Mouse (Mus musculus) CH12.LX (cell line): ENCODE data around the gene Abca1. TPM values are rescaled to one million over a fixed set of nuclear protein-coding genes. Genes with fewer than 3 reads are reported as not detected.

ENCODE experiments used
- DNase-seq: peaks from one replicate; pipeline ENCODE4 v3.0.0-alpha.2; 2013; ENCODE audit errors: extremely low read depth
- H3K27ac ChIP-seq: 2 replicates; pipeline ENCODE4 v1.5.1; 2012; ENCODE audit warnings: low read depth, mild to moderate bottlenecking, control low read depth, moderate library complexity; ENCODE audit not compliant: insufficient read depth
- H3K27me3 ChIP-seq: replicated peaks from 2 replicates; pipeline ENCODE3; 2012; ENCODE audit warnings: inconsistent platforms
- H3K36me3 ChIP-seq, 2 experiments: replicated peaks in 1 of 2; 2 replicates each; pipeline versions ENCODE3 to v1.6.1; 2012; ENCODE audit warnings: inconsistent platforms in 1 of 2, low read length in 1 of 2, mild to moderate bottlenecking in 1 of 2, mixed read lengths in 1 of 2, moderate library complexity in 1 of 2; ENCODE audit not compliant: control insufficient read depth in 1 of 2, insufficient read depth in 1 of 2
- H3K4me1 ChIP-seq, 2 experiments: 2 replicates each; pipeline ENCODE4 v1.6.1; 2012; ENCODE audit warnings: inconsistent platforms in 1 of 2, moderate library complexity in 1 of 2; ENCODE audit not compliant: insufficient read depth in 2 of 2, control insufficient read depth in 1 of 2
- H3K4me2 ChIP-seq: 2 replicates; pipeline ENCODE4 v1.6.1; 2012; ENCODE audit warnings: low read depth, mild to moderate bottlenecking, control low read depth; ENCODE audit not compliant: poor library complexity, insufficient read depth, severe bottlenecking
- H3K4me3 ChIP-seq, 3 experiments: fragments of 150-350 bp in 1 of 3; sonication (generic) in 1 of 3; replicated peaks in 1 of 3; 2 replicates each; pipeline versions ENCODE3 to v1.5.1; 2011 to 2012; ENCODE audit warnings: low read depth in 2 of 3, low read length in 2 of 3, mild to moderate bottlenecking in 2 of 3, moderate library complexity in 2 of 3, control low read depth in 1 of 3, improper control_type of control experiment in 1 of 3, inconsistent platforms in 1 of 3, mixed read lengths in 1 of 3; ENCODE audit not compliant: poor library complexity in 1 of 3
- H3K79me2 ChIP-seq: replicated peaks from 2 replicates; pipeline ENCODE4 v1.6.1; 2012; ENCODE audit warnings: mild to moderate bottlenecking, moderate library complexity; ENCODE audit not compliant: control insufficient read depth, poor library complexity, insufficient read depth, severe bottlenecking; ENCODE audit errors: extremely low read depth
- H3K9ac ChIP-seq: 2 replicates; pipeline ENCODE4 v1.6.1; 2012; ENCODE audit warnings: low read depth, mild to moderate bottlenecking, control low read depth, moderate library complexity; ENCODE audit not compliant: insufficient read depth
- H3K9me3 ChIP-seq: replicated peaks from 2 replicates; pipeline ENCODE3; 2012; ENCODE audit warnings: low read length, inconsistent platforms, mixed read lengths
- BHLHE40 ChIP-seq: IDR thresholded peaks from 2 replicates; pipeline ENCODE4 v1.6.1; 2011; ENCODE audit warnings: mild to moderate bottlenecking, low read depth, low read length, improper control_type of control experiment
- CHD1 ChIP-seq: IDR thresholded peaks from 2 replicates; pipeline ENCODE4 v1.6.1; 2012; ENCODE audit warnings: low read depth, low read length, improper control_type of control experiment, inconsistent platforms
- E2F4 ChIP-seq: IDR thresholded peaks from 2 replicates; pipeline ENCODE4 v1.6.1; 2011; ENCODE audit warnings: low read depth, low read length, improper control_type of control experiment; ENCODE audit not compliant: insufficient replicate concordance
- ELF1 ChIP-seq: IDR thresholded peaks from 2 replicates; pipeline ENCODE4 v1.6.1; 2014; ENCODE audit warnings: low read depth, mild to moderate bottlenecking, inconsistent platforms, low read length, improper control_type of control experiment
- EP300 ChIP-seq: IDR thresholded peaks from 2 replicates; pipeline ENCODE4 v1.6.1; 2011; ENCODE audit warnings: low read length, improper control_type of control experiment
- GABPA ChIP-seq: IDR thresholded peaks from 2 replicates; pipeline ENCODE4 v1.6.1; 2012; ENCODE audit warnings: low read depth, low read length, improper control_type of control experiment, inconsistent platforms; ENCODE audit not compliant: insufficient replicate concordance
- HCFC1 ChIP-seq: IDR thresholded peaks from 2 replicates; pipeline ENCODE4 v1.6.1; 2012; ENCODE audit warnings: low read depth, mild to moderate bottlenecking, inconsistent platforms, low read length, improper control_type of control experiment
- JUN ChIP-seq: IDR thresholded peaks from 2 replicates; pipeline ENCODE4 v1.6.1; 2011; ENCODE audit warnings: low read depth, mild to moderate bottlenecking, low read length, improper control_type of control experiment, moderate library complexity; ENCODE audit not compliant: insufficient read depth
- JUND ChIP-seq: conservative IDR thresholded peaks from 2 replicates; pipeline ENCODE4 v1.6.1; 2011; ENCODE audit warnings: low read depth, low read length, improper control_type of control experiment
- KAT2A ChIP-seq: IDR thresholded peaks from 2 replicates; pipeline ENCODE4 v1.6.1; 2012; ENCODE audit warnings: low read length, improper control_type of control experiment, inconsistent platforms; ENCODE audit not compliant: insufficient replicate concordance
- MAFK ChIP-seq: IDR thresholded peaks from 2 replicates; pipeline ENCODE4 v1.6.1; 2011; ENCODE audit warnings: low read length, improper control_type of control experiment; ENCODE audit not compliant: insufficient replicate concordance
- MYC ChIP-seq: IDR thresholded peaks from 2 replicates; pipeline ENCODE4 v1.6.1; 2011; ENCODE audit warnings: low read depth, mild to moderate bottlenecking, improper control_type of control experiment, low read length
- NELFE ChIP-seq: IDR thresholded peaks from 2 replicates; pipeline ENCODE4 v1.6.1; 2011; ENCODE audit warnings: low read depth, low read length, improper control_type of control experiment
- POLR2A ChIP-seq: IDR thresholded peaks from 2 replicates; pipeline ENCODE4 v1.6.1; 2011; ENCODE audit warnings: low read depth, mild to moderate bottlenecking, improper control_type of control experiment, low read length
- SIN3A ChIP-seq: IDR thresholded peaks from 2 replicates; pipeline ENCODE4 v1.6.1; 2012; ENCODE audit warnings: low read length, improper control_type of control experiment, inconsistent platforms
- TBP ChIP-seq: conservative IDR thresholded peaks from 2 replicates; pipeline ENCODE4 v1.6.1; 2011; ENCODE audit warnings: low read depth, low read length, improper control_type of control experiment
- UBTF ChIP-seq: IDR thresholded peaks from 2 replicates; pipeline ENCODE4 v1.6.1; 2012; ENCODE audit warnings: low read depth, mild to moderate bottlenecking, inconsistent platforms, low read length, improper control_type of control experiment, moderate library complexity
- ZC3H11A ChIP-seq: IDR thresholded peaks from 2 replicates; pipeline ENCODE4 v1.6.1; 2012; ENCODE audit warnings: low read depth, mild to moderate bottlenecking, inconsistent platforms, low read length, improper control_type of control experiment
- ZKSCAN1 ChIP-seq: IDR thresholded peaks from 2 replicates; pipeline ENCODE4 v1.6.1; 2012; ENCODE audit warnings: low read depth, inconsistent platforms, low read length, improper control_type of control experiment, borderline replicate concordance
- ZNF384 ChIP-seq: IDR thresholded peaks from 2 replicates; pipeline ENCODE4 v1.6.1; 2012; ENCODE audit warnings: low read depth, low read length, improper control_type of control experiment, inconsistent platforms
- dilution Hi-C: fragments of 300-500 bp; cut with MboI; formaldehyde crosslinking; loops from 2 replicates; pipeline ENCODE4 v1.14.3; 2020; ENCODE audit warnings: low sequenced_read_pairs; ENCODE audit not compliant: extremely low pct_unique_long_range_greater_than_20kb, extremely low pct_ligation_motif_present
- in situ Hi-C: fragments of 300-500 bp; cut with MboI; formaldehyde crosslinking; loops from 3 replicates; pipeline ENCODE4 v1.14.3; 2019; ENCODE audit warnings: low sequenced_read_pairs, low pct_ligation_motif_present, low pct_unique_long_range_greater_than_20kb, mixed read lengths
- polyA plus RNA-seq: library from polyadenylated mRNA; unstranded; fragments of >175 nt; gene quantifications from 2 replicates; pipeline ENCODE4 v1.2.1, GENCODE M21; 2012; ENCODE audit warnings: low read depth; ENCODE audit not compliant: insufficient read length
- total RNA-seq, 2 experiments: library from RNA; depleted of rRNA; stranded (reverse); fragments of 300-350 nt in 1 of 2; fragments of >200 nt in 1 of 2; gene quantifications; 2 replicates each; pipeline ENCODE4 v1.2.3; 2012 to 2014

Abca1 gene
- total and polyA plus RNA-seq, 3 experiments: 0.13 to 0.46 (median 0.35) TPM

- Histone ChIP-seq H3K36me3 (peaks cover 0 to 2% of the 10 kb centered on the region in 2 experiments), H3K9ac (no peak overlapping the region), H3K27me3 (no peaks in the 10 kb centered on the region), H3K4me3 (no peak overlapping the region), H3K4me2 (no peak overlapping the region), H3K79me2 (no peaks in the 10 kb centered on the region), H3K27ac (no peak overlapping the region), H3K9me3 (no peaks in the 10 kb centered on the region), H3K4me1 (peaks cover 5 to 12% of the 10 kb centered on the region in 2 experiments)
- in situ Hi-C loops (no loop called here), dilution Hi-C loops (no loop called here)
- DNase-seq: no peak
- TF ChIP-seq E2F4 (no peak), MYC (no peak), EP300 (no peak), POLR2A (no peak), JUND (no peak), ZKSCAN1 (no peak), ELF1 (no peak), CHD1 (no peak), ZC3H11A (no peak), HCFC1 (no peak), KAT2A (no peak), BHLHE40 (no peak)
Measured at GRCm38 (mm10) chr4:53134816-53135215, 24.9 kb downstream of the Abca1 start.

- no peaks in the 10 kb centered on the region for H3K9me3 ChIP-seq
- no peaks in the 10 kb centered on the region for H3K27me3 ChIP-seq
- H3K79me2 ChIP-seq: no peaks in the 10 kb centered on the region
- H3K4me2 ChIP-seq: no peak overlapping the region
- DNase-seq: no peak
- H3K36me3 ChIP-seq: peaks cover 0 to 2% of the 10 kb centered on the region in 2 experiments
- peaks cover 5 to 12% of the 10 kb centered on the region in 2 experiments for H3K4me1 ChIP-seq
- dilution Hi-C loops: no loop called here
- in situ Hi-C loops: no loop called here
- no peak overlapping the region for H3K4me3 ChIP-seq
- H3K9ac ChIP-seq: no peak overlapping the region
- no peak for TF ChIP-seq NELFE
- no peak overlapping the region for H3K27ac ChIP-seq
Measured at GRCm38 (mm10) chr4:53133995-53134394, 25.7 kb downstream of the Abca1 start.

GRCm38 (mm10) chr4:53131538-53131937, 28.2 kb downstream of the Abca1 start:
- no peak for DNase-seq
- Histone ChIP-seq H3K9ac (no peak overlapping the region), H3K27me3 (no peaks in the 10 kb centered on the region), H3K36me3 (peaks cover 0 to 4% of the 10 kb centered on the region in 2 experiments), H3K4me2 (no peak overlapping the region), H3K9me3 (peaks cover 4% of the 10 kb centered on the region), H3K79me2 (no peaks in the 10 kb centered on the region), H3K4me3 (no peak overlapping the region), H3K27ac (no peak overlapping the region), H3K4me1 (peaks cover 5 to 12% of the 10 kb centered on the region in 2 experiments)
- TF ChIP-seq TBP (no peak), UBTF (no peak), MAFK (no peak), SIN3A (no peak), ZNF384 (no peak), GABPA (no peak), JUN (no peak)
- dilution Hi-C loops: no loop called here
- in situ Hi-C loops: no loop called here
